Mouse (Mus musculus) kidney, adult 2 months (tissue): ENCODE measurements around the gene Gcdh.

Source experiments
- CTCF ChIP-seq: fragments of 200-500 bp; conservative IDR thresholded peaks from 2 replicates; pipeline ENCODE4 v1.5.1; 2011; ENCODE audit warnings: low read depth, mild to moderate bottlenecking, control low read depth, low read length, moderate library complexity, mixed read lengths; ENCODE audit not compliant: insufficient read depth, insufficient read length
- POLR2A ChIP-seq: fragments of 200-500 bp; IDR thresholded peaks from one replicate; pipeline ENCODE4 v1.6.1; 2011; ENCODE audit warnings: low read depth, low read length, control low read depth

- TF ChIP-seq CTCF (no peak), POLR2A (no peak)
These were observed 16.3 kb downstream of the Gcdh start for GRCm38 (mm10) chr8:84877297-84878035.
